Mouse (Mus musculus): ENCODE results near the gene Smad3. TPM values are rescaled to one million over a fixed set of nuclear protein-coding genes. Genes with fewer than 3 reads are reported as not detected.

Gene Smad3
- polyA plus RNA-seq, 1 experiment = 6.3 TPM

GRCm38 (mm10) chr9:63743775-63744174 lies 14.0 kb downstream of the Smad3 start:
- Histone ChIP-seq H3K4me3 (ENCODE audit: insufficient read depth, low read depth, low read length) (no peak overlapping the region), H3K27ac (replicated peaks; ENCODE audit: low read depth, low read length) (no peak overlapping the region), H3K4me1 (ENCODE audit: control insufficient read depth, insufficient read depth, insufficient read length, low read length) (peaks cover 47% of the 10 kb centered on the region)

- Histone ChIP-seq H3K4me3 (ENCODE audit: insufficient read depth, low read depth, low read length) (no peak overlapping the region), H3K4me1 (ENCODE audit: control insufficient read depth, insufficient read depth, insufficient read length, low read length) (peaks cover 48% of the 10 kb centered on the region), H3K27ac (replicated peaks; ENCODE audit: low read depth, low read length) (no peak overlapping the region)
Measured at GRCm38 (mm10) chr9:63742887-63743660, 14.7 kb downstream of the Smad3 start.

- Histone ChIP-seq H3K4me1 (ENCODE audit: control insufficient read depth, insufficient read depth, insufficient read length, low read length) (peaks cover 48% of the 10 kb centered on the region), H3K4me3 (ENCODE audit: insufficient read depth, low read depth, low read length) (no peak overlapping the region), H3K27ac (replicated peaks; ENCODE audit: low read depth, low read length) (no peak overlapping the region)
Measured at GRCm38 (mm10) chr9:63742318-63742717, 15.5 kb downstream of the Smad3 start.

GRCm38 (mm10) chr9:63741792-63742191 lies 16.0 kb downstream of the Smad3 start:
- no peak overlapping the region for H3K27ac ChIP-seq (replicated peaks; ENCODE audit: low read depth, low read length)
- H3K4me1 ChIP-seq (ENCODE audit: control insufficient read depth, insufficient read depth, insufficient read length, low read length) = peaks cover 51% of the 10 kb centered on the region
- no peak overlapping the region for H3K4me3 ChIP-seq (ENCODE audit: insufficient read depth, low read depth, low read length)

GRCm38 (mm10) chr9:63740320-63740841 lies 17.4 kb downstream of the Smad3 start:
- Histone ChIP-seq H3K27ac (replicated peaks; ENCODE audit: low read depth, low read length) (no peak overlapping the region), H3K4me1 (ENCODE audit: control insufficient read depth, insufficient read depth, insufficient read length, low read length) (peaks cover 53% of the 10 kb centered on the region), H3K4me3 (ENCODE audit: insufficient read depth, low read depth, low read length) (no peak overlapping the region)

GRCm38 (mm10) chr9:63738830-63739229 lies 19.0 kb downstream of the Smad3 start:
- H3K4me1 ChIP-seq (ENCODE audit: control insufficient read depth, insufficient read depth, insufficient read length, low read length) = peaks cover 55% of the 10 kb centered on the region

GRCm38 (mm10) chr9:63738086-63738701 lies 19.6 kb downstream of the Smad3 start:
- Histone ChIP-seq H3K4me3 (ENCODE audit: insufficient read depth, low read depth, low read length) (no peak overlapping the region), H3K4me1 (ENCODE audit: control insufficient read depth, insufficient read depth, insufficient read length, low read length) (peaks cover 50% of the 10 kb centered on the region), H3K27ac (replicated peaks; ENCODE audit: low read depth, low read length) (no peak overlapping the region)

More at GRCm38 (mm10) chr9:63738830-63739229, 19.0 kb downstream of the Smad3 start:
- Histone ChIP-seq H3K4me3 (ENCODE audit: insufficient read depth, low read depth, low read length) (no peak overlapping the region), H3K27ac (replicated peaks; ENCODE audit: low read depth, low read length) (no peak overlapping the region)

- Histone ChIP-seq H3K4me3 (ENCODE audit: insufficient read depth, low read depth, low read length) (no peak overlapping the region), H3K27ac (replicated peaks; ENCODE audit: low read depth, low read length) (no peak overlapping the region), H3K4me1 (ENCODE audit: control insufficient read depth, insufficient read depth, insufficient read length, low read length) (peaks cover 43% of the 10 kb centered on the region)
Measured at GRCm38 (mm10) chr9:63737426-63737931, 20.3 kb downstream of the Smad3 start.

GRCm38 (mm10) chr9:63734261-63734660 lies 23.5 kb downstream of the Smad3 start:
- Histone ChIP-seq H3K27ac (replicated peaks; ENCODE audit: low read depth, low read length) (no peak overlapping the region), H3K4me3 (ENCODE audit: insufficient read depth, low read depth, low read length) (no peak overlapping the region), H3K4me1 (ENCODE audit: control insufficient read depth, insufficient read depth, insufficient read length, low read length) (peaks cover 28% of the 10 kb centered on the region)

GRCm38 (mm10) chr9:63732700-63733099 lies 25.1 kb downstream of the Smad3 start:
- H3K4me1 ChIP-seq (ENCODE audit: control insufficient read depth, insufficient read depth, insufficient read length, low read length) = peaks cover 17% of the 10 kb centered on the region
- no peak overlapping the region for H3K27ac ChIP-seq (replicated peaks; ENCODE audit: low read depth, low read length)
- H3K4me3 ChIP-seq (ENCODE audit: insufficient read depth, low read depth, low read length) = no peak overlapping the region

- no peak overlapping the region for H3K4me3 ChIP-seq (ENCODE audit: insufficient read depth, low read depth, low read length)
- peaks cover 14% of the 10 kb centered on the region for H3K4me1 ChIP-seq (ENCODE audit: control insufficient read depth, insufficient read depth, insufficient read length, low read length)
- H3K27ac ChIP-seq (replicated peaks; ENCODE audit: low read depth, low read length) = no peak overlapping the region
Measured at GRCm38 (mm10) chr9:63731114-63731828, 26.5 kb downstream of the Smad3 start.

- H3K4me3 ChIP-seq (ENCODE audit: insufficient read depth, low read depth, low read length) = no peak overlapping the region
- H3K4me1 ChIP-seq (ENCODE audit: control insufficient read depth, insufficient read depth, insufficient read length, low read length) = peaks cover 8% of the 10 kb centered on the region
- no peak overlapping the region for H3K27ac ChIP-seq (replicated peaks; ENCODE audit: low read depth, low read length)
Measured at GRCm38 (mm10) chr9:63728969-63729368, 28.8 kb downstream of the Smad3 start.

- H3K4me1 ChIP-seq (ENCODE audit: control insufficient read depth, insufficient read depth, insufficient read length, low read length) = peaks cover 8% of the 10 kb centered on the region
- no peak overlapping the region for H3K4me3 ChIP-seq (ENCODE audit: insufficient read depth, low read depth, low read length)
- no peak overlapping the region for H3K27ac ChIP-seq (replicated peaks; ENCODE audit: low read depth, low read length)
Measured at GRCm38 (mm10) chr9:63727070-63727469, 30.7 kb downstream of the Smad3 start.

GRCm38 (mm10) chr9:63726088-63727010 lies 31.4 kb downstream of the Smad3 start:
- H3K4me3 ChIP-seq (ENCODE audit: insufficient read depth, low read depth, low read length) = no peak overlapping the region
- H3K4me1 ChIP-seq (ENCODE audit: control insufficient read depth, insufficient read depth, insufficient read length, low read length) = peaks cover 11% of the 10 kb centered on the region
- H3K27ac ChIP-seq (replicated peaks; ENCODE audit: low read depth, low read length) = peak overlapping the region; percentile 14; the same call in 1 of the 2 replicates

All from brown adipose tissue, adult 24 weeks (tissue).